Mouse (Mus musculus) heart, adult 2 months (tissue): ENCODE results near the gene Agps. TPM values are rescaled to one million over a fixed set of nuclear protein-coding genes. Genes with fewer than 3 reads are reported as not detected.

ENCODE experiments used
- DNase-seq, 2 experiments: peaks; one replicate each; pipeline ENCODE4 v3.0.0; 2021
- H3K27ac ChIP-seq: fragments of 200-600 bp; 2 replicates; pipeline ENCODE4 v1.8.1; 2022
- H3K27me3 ChIP-seq: fragments of 200-500 bp; 2 replicates; pipeline ENCODE4 v1.6.1; 2012; ENCODE audit warnings: mild to moderate bottlenecking, low read length, inconsistent platforms, mixed read lengths; ENCODE audit not compliant: control insufficient read depth, insufficient read depth
- H3K36me3 ChIP-seq: fragments of 200-500 bp; 2 replicates; pipeline ENCODE4 v1.6.1; 2012; ENCODE audit warnings: low read length, inconsistent platforms; ENCODE audit not compliant: control insufficient read depth, insufficient read depth
- H3K4me1 ChIP-seq: fragments of 200-500 bp; 2 replicates; pipeline ENCODE4 v1.6.1; 2011; ENCODE audit warnings: low read length; ENCODE audit not compliant: control insufficient read depth, insufficient read depth
- H3K4me3 ChIP-seq: fragments of 200-600 bp; 2 replicates; pipeline ENCODE4 v1.8.1; 2022
- H3K79me2 ChIP-seq: fragments of 200-500 bp; replicated peaks from 2 replicates; pipeline ENCODE4 v1.6.1; 2012; ENCODE audit warnings: mild to moderate bottlenecking, inconsistent platforms, low read length, moderate library complexity, mixed read lengths; ENCODE audit not compliant: control insufficient read depth, insufficient read depth
- H3K9ac ChIP-seq: fragments of 200-500 bp; 2 replicates; pipeline ENCODE4 v1.6.1; 2012; ENCODE audit warnings: low read depth, mild to moderate bottlenecking, control low read depth, inconsistent platforms, low read length, mixed read lengths
- CTCF ChIP-seq: fragments of 200-600 bp; IDR thresholded peaks from 2 replicates; pipeline ENCODE4 v1.8.1; 2022; ENCODE audit warnings: antibody characterized with exemption, mild to moderate bottlenecking, moderate library complexity
- EP300 ChIP-seq: fragments of 200-500 bp; IDR thresholded peaks from 2 replicates; pipeline ENCODE4 v1.6.1; 2011; ENCODE audit warnings: low read depth, low read length, control low read depth; ENCODE audit not compliant: insufficient read depth
- POLR2A ChIP-seq: fragments of 200-500 bp; IDR thresholded peaks from 2 replicates; pipeline ENCODE4 v1.6.1; 2011; ENCODE audit warnings: mild to moderate bottlenecking, low read depth, low read length, control low read depth; ENCODE audit not compliant: insufficient read depth
- WGBS: fragments of 180-500 bp; shearing (Covaris S2); methylation state at CpG from one replicate; pipeline ENCODE4 v1.1.7; 2018; 5-methylcytosine and 5-hydroxymethylcytosine counted together
- intact Hi-C: fragments of 180-260 bp; cut with DNase I; formaldehyde crosslinking; loops from one replicate; pipeline ENCODE4 v1.15.1; 2025
- polyA plus RNA-seq: library from polyadenylated mRNA; depleted of rRNA; stranded (reverse); fragments of >200 nt; gene quantifications from 2 replicates; pipeline ENCODE4 v1.2.3, GENCODE M21; 2012
- total RNA-seq, 2 experiments: library from RNA; stranded (reverse); gene quantifications; 2 replicates each; pipeline ENCODE4 v1.2.3; 2021

Gene Agps
- total and polyA plus RNA-seq, 3 experiments = 4.7 to 30.8 (median 30.7) TPM

DNA sequence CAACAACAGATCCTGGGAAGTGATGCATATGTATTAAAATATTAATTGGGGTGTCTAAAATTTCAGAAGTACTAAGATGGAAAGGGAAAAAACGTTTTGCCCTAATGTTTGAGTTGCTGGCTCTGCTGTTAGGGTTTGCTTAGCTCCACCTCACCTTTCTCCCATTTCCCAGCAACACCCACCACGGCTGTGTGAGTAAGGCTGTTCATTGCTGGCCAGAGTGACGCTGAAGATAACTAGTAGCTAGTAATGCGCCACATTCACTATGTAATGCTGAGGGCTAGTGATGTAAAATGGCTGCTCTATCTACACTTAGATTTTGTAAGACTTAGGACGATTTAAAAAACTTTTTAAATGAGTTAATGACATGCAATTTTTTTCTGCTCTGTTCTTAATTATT lies 63.7 kb downstream of the Agps start:
- WGBS = 81% methylated on average over 5 of the region's 5 CpGs
- H3K27ac ChIP-seq = no peak overlapping the region
- no peak for DNase-seq
- no peak overlapping the region for H3K9ac ChIP-seq
- intact Hi-C loops = no loop called here
- no peaks in the 10 kb centered on the region; the same call in 1 of the 2 replicates for H3K79me2 ChIP-seq
- no peaks in the 10 kb centered on the region; the same call in 1 of the 2 replicates for H3K36me3 ChIP-seq
- H3K4me1 ChIP-seq = no peaks in the 10 kb centered on the region
- TF ChIP-seq POLR2A (no peak), EP300 (no peak), CTCF (no peak)
- H3K4me3 ChIP-seq = no peak overlapping the region
- H3K27me3 ChIP-seq = no peaks in the 10 kb centered on the region

DNA sequence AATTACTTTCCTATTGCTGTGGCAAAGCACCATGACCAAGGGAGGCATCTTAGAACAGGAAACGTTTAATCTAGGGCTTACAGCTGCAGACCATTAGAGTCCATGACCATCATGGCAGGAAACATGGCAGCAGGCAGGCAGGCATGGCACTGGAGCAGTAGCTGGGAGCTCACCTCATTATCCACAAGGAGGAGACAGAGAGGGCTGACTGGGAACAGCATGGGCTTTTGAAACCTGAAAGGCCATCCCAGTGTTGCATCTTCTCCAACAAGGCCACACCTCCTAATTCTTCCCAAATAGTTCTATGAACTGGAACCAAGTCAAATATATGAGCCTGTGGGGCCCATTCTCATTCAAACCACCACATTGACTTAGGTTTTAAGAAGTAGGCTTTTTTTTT lies 68.3 kb downstream of the Agps start:
- WGBS = 77% methylated on average over 1 of the region's 1 CpGs
- Histone ChIP-seq H3K79me2 (no peaks in the 10 kb centered on the region; the same call in 1 of the 2 replicates), H3K27ac (no peak overlapping the region), H3K4me1 (no peaks in the 10 kb centered on the region), H3K9ac (no peak overlapping the region), H3K27me3 (no peaks in the 10 kb centered on the region), H3K36me3 (no peaks in the 10 kb centered on the region), H3K4me3 (no peak overlapping the region)
- DNase-seq = no peak
- TF ChIP-seq EP300 = no peak
- peak; percentile 13; the same call in 1 of the 2 replicates for TF ChIP-seq CTCF
- TF ChIP-seq POLR2A = no peak
- intact Hi-C loops = no loop called here

DNA sequence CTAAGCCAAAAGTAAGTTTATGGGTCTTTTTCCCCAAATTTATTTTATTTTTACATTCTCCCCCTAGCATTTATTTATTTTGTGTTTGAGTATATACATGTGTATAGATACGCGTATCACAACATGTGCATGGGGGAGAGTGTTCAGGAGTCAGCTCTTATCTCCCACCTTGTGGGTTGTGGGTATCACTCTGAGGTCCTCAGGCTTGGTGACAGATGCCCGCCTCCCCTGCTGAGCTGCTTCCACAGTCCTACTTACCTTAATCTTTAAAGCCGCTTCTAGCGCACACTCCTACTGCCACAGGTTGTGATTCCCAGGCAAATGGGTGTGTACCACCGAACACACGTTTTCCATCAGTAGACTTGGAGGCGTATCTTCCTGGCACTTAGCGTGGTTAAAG lies 69.9 kb downstream of the Agps start:
- Histone ChIP-seq H3K27ac (no peak overlapping the region), H3K79me2 (no peaks in the 10 kb centered on the region; the same call in 1 of the 2 replicates), H3K36me3 (no peaks in the 10 kb centered on the region), H3K27me3 (no peaks in the 10 kb centered on the region), H3K4me3 (no peak overlapping the region), H3K4me1 (no peaks in the 10 kb centered on the region), H3K9ac (no peak overlapping the region)
- DNase-seq = no peak
- TF ChIP-seq POLR2A = no peak
- no peak for TF ChIP-seq EP300
- no peak for TF ChIP-seq CTCF
- intact Hi-C loops = no loop called here
- WGBS = 88% methylated on average over 9 of the region's 9 CpGs

DNA sequence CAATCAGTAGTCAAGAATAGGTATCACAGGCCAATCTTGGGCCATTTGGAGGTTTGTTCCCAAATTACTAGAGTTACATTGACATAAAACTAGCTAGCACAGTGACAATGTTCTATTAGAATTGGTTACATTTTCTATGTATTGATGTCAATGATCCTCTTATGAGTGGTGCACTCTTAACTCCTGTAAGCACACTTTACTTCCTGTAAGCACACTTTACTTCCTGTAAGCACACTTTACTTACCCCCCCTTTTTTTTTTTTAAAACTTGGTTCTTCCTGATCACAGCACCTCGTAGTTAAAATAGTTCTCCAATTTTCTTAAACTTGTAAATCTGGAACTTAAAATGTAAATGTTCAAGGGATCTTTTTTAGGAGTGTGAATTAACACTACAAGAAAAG lies 75.2 kb downstream of the Agps start:
- WGBS = 61% methylated on average over 1 of the region's 1 CpGs

DNA sequence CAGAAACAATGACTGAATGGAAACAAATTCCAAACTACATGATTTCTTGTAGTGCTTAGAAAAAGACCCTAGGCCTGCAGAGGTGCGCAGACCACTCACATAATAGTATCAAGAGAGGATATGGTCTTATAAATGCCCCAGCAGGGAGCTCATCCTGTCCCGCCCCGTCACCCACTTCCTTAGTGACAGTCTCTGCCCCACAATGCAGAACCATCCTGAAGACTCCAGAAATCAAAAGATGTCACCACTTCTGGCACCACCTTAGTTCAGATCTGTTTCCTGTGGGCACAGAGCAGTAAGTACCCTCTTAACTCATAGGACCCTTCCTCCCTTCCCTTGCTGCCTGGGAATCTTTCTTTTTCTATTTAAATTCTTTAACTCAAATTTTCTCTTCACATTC lies 83.1 kb downstream of the Agps start:
- H3K79me2 ChIP-seq = no peaks in the 10 kb centered on the region; the same call in 1 of the 2 replicates
- no peaks in the 10 kb centered on the region for H3K27me3 ChIP-seq
- WGBS = 76% methylated on average over 3 of the region's 3 CpGs
- H3K9ac ChIP-seq = no peak overlapping the region
- H3K4me3 ChIP-seq = no peak overlapping the region
- no peaks in the 10 kb centered on the region for H3K36me3 ChIP-seq
- DNase-seq = no peak
- intact Hi-C loops = no loop called here
- TF ChIP-seq EP300 (no peak), CTCF (no peak), POLR2A (no peak)
- no peaks in the 10 kb centered on the region; the same call in 1 of the 2 replicates for H3K4me1 ChIP-seq
- H3K27ac ChIP-seq = no peak overlapping the region

More for the DNA sequence above, 75.2 kb downstream of the Agps start:
- Histone ChIP-seq H3K4me1 (no peaks in the 10 kb centered on the region), H3K27me3 (no peaks in the 10 kb centered on the region), H3K27ac (no peak overlapping the region), H3K4me3 (no peak overlapping the region), H3K9ac (no peak overlapping the region), H3K79me2 (no peaks in the 10 kb centered on the region; the same call in 1 of the 2 replicates), H3K36me3 (no peaks in the 10 kb centered on the region)
- no peak for DNase-seq
- TF ChIP-seq EP300 (no peak), CTCF (no peak), POLR2A (no peak)
- intact Hi-C loops = no loop called here

DNA sequence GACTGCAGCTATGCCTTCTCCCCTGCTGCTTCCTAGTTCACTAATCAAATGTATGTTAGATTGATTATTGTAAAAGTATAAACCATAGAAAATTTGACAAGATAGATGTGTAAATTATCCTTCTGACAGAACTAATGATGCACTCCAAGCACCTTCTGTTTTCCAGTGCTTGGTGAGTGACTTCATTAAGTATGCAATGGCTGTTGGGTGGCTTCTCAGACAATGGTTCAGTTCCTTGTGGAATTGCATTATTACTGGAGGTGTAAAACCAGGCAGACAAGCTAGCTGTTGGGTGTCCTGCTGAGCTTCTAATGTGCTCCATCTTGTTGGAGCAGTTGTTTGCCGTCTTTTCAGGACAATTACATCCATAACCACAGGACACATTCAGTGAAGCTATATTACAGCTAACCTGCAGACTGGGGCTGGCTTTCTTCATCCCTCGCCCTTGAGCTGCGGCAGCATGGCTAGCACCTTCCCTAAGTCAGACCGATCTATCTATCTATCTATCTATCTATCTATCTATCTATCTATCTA lies 91.9 kb downstream of the Agps start:
- 96% methylated on average over 4 of the region's 4 CpGs for WGBS
- TF ChIP-seq CTCF (no peak), EP300 (no peak), POLR2A (no peak)
- no peak overlapping the region for H3K9ac ChIP-seq

More for the DNA sequence above, 91.9 kb downstream of the Agps start:
- Histone ChIP-seq H3K4me3 (no peak overlapping the region), H3K27ac (no peak overlapping the region), H3K79me2 (no peaks in the 10 kb centered on the region; the same call in 1 of the 2 replicates), H3K36me3 (no peaks in the 10 kb centered on the region), H3K27me3 (no peaks in the 10 kb centered on the region), H3K4me1 (no peaks in the 10 kb centered on the region)
- DNase-seq = no peak
- intact Hi-C loops = no loop called here
